Mouse (Mus musculus) ES-Bruce4 (cell line): ENCODE measurements around the gene Lama4. TPM values are rescaled to one million over a fixed set of nuclear protein-coding genes. Genes with fewer than 3 reads are reported as not detected.

Experiments
- H3K27ac ChIP-seq: 2 replicates; pipeline ENCODE4 v1.5.1; 2012; ENCODE audit warnings: low read length, inconsistent platforms; ENCODE audit not compliant: insufficient read depth
- H3K27me3 ChIP-seq: 2 replicates; pipeline ENCODE4 v1.6.1; 2012; ENCODE audit warnings: mild to moderate bottlenecking, low read length, inconsistent platforms; ENCODE audit not compliant: control insufficient read depth, poor library complexity, insufficient read depth, severe bottlenecking
- H3K36me3 ChIP-seq: 2 replicates; pipeline ENCODE4 v1.6.1; 2012; ENCODE audit warnings: inconsistent platforms, mild to moderate bottlenecking, low read length, moderate library complexity; ENCODE audit not compliant: control insufficient read depth, poor library complexity, insufficient read depth, severe bottlenecking
- H3K4me1 ChIP-seq: one replicate; pipeline ENCODE4 v1.8.1; 2011; ENCODE audit warnings: low read length; ENCODE audit not compliant: control insufficient read depth, insufficient read depth
- H3K4me3 ChIP-seq: 2 replicates; pipeline ENCODE4 v1.5.1; 2011; ENCODE audit warnings: low read depth, mild to moderate bottlenecking, low read length
- H3K9ac ChIP-seq: 2 replicates; pipeline ENCODE4 v1.6.1; 2012; ENCODE audit warnings: low read depth, mild to moderate bottlenecking, inconsistent platforms; ENCODE audit not compliant: poor library complexity, severe bottlenecking
- H3K9me3 ChIP-seq: replicated peaks from 2 replicates; pipeline ENCODE4 v1.6.1; 2012; ENCODE audit warnings: mild to moderate bottlenecking, low read length, inconsistent platforms; ENCODE audit not compliant: control insufficient read depth, poor library complexity, insufficient read depth, severe bottlenecking
- CTCF ChIP-seq: IDR thresholded peaks from one replicate; pipeline ENCODE4 v1.8.1; 2011; ENCODE audit warnings: low read depth, low read length
- EP300 ChIP-seq: IDR thresholded peaks from 2 replicates; pipeline ENCODE4 v1.6.1; 2011; ENCODE audit warnings: low read depth, low read length; ENCODE audit not compliant: insufficient read depth
- POLR2A ChIP-seq: IDR thresholded peaks from one replicate; pipeline ENCODE4 v1.8.1; 2011; ENCODE audit warnings: low read length; ENCODE audit not compliant: insufficient read depth
- polyA plus RNA-seq: library from polyadenylated mRNA; stranded (reverse); fragments of >200 nt; gene quantifications from 2 replicates; pipeline ENCODE4 v1.2.4, GENCODE M21; 2011; ENCODE audit warnings: low read depth; ENCODE audit not compliant: missing spikeins, insufficient read depth, insufficient read length

Gene Lama4
- polyA plus RNA-seq, 1 experiment = 1.7 TPM

- no peak overlapping the region for H3K9ac ChIP-seq
- no peaks in the 10 kb centered on the region for H3K36me3 ChIP-seq
- no peaks in the 10 kb centered on the region for H3K9me3 ChIP-seq
- no peak overlapping the region for H3K27ac ChIP-seq
- TF ChIP-seq EP300 (no peak), POLR2A (no peak), CTCF (no peak)
- H3K4me1 ChIP-seq = no peaks in the 10 kb centered on the region
- no peaks in the 10 kb centered on the region for H3K27me3 ChIP-seq
- no peak overlapping the region for H3K4me3 ChIP-seq
Measured at GRCm38 (mm10) chr10:38986053-38986452, 20.7 kb downstream of the Lama4 start.

- Histone ChIP-seq H3K9ac (no peak overlapping the region), H3K27ac (no peak overlapping the region), H3K27me3 (no peaks in the 10 kb centered on the region), H3K4me1 (no peaks in the 10 kb centered on the region), H3K36me3 (no peaks in the 10 kb centered on the region), H3K9me3 (no peaks in the 10 kb centered on the region), H3K4me3 (no peak overlapping the region)
- TF ChIP-seq POLR2A (no peak), EP300 (no peak), CTCF (no peak)
Measured at GRCm38 (mm10) chr10:38992827-38993226, 27.5 kb downstream of the Lama4 start.

- no peak overlapping the region for H3K4me3 ChIP-seq
- H3K9me3 ChIP-seq = no peaks in the 10 kb centered on the region
- TF ChIP-seq CTCF (no peak), EP300 (no peak), POLR2A (no peak)
Measured at GRCm38 (mm10) chr10:38993632-38994424, 28.5 kb downstream of the Lama4 start.

GRCm38 (mm10) chr10:38994719-38995450 lies 29.6 kb downstream of the Lama4 start:
- H3K4me1 ChIP-seq = no peaks in the 10 kb centered on the region
- H3K27ac ChIP-seq = no peak overlapping the region
- H3K9me3 ChIP-seq = no peaks in the 10 kb centered on the region
- no peak overlapping the region for H3K4me3 ChIP-seq
- TF ChIP-seq CTCF (no peak), POLR2A (no peak), EP300 (no peak)
- no peak overlapping the region for H3K9ac ChIP-seq
- no peaks in the 10 kb centered on the region for H3K27me3 ChIP-seq
- no peaks in the 10 kb centered on the region for H3K36me3 ChIP-seq

More at GRCm38 (mm10) chr10:38993632-38994424, 28.5 kb downstream of the Lama4 start:
- Histone ChIP-seq H3K9ac (no peak overlapping the region), H3K27ac (no peak overlapping the region), H3K27me3 (no peaks in the 10 kb centered on the region), H3K36me3 (no peaks in the 10 kb centered on the region), H3K4me1 (no peaks in the 10 kb centered on the region)

- Histone ChIP-seq H3K4me3 (no peak overlapping the region), H3K36me3 (no peaks in the 10 kb centered on the region), H3K4me1 (no peaks in the 10 kb centered on the region), H3K9me3 (no peaks in the 10 kb centered on the region), H3K27me3 (no peaks in the 10 kb centered on the region), H3K9ac (no peak overlapping the region), H3K27ac (no peak overlapping the region)
- TF ChIP-seq EP300 (no peak), POLR2A (no peak), CTCF (no peak)
Measured at GRCm38 (mm10) chr10:38995896-38996295, 30.6 kb downstream of the Lama4 start.

GRCm38 (mm10) chr10:39000951-39001350 lies 35.6 kb downstream of the Lama4 start:
- TF ChIP-seq EP300 = no peak
- TF ChIP-seq CTCF = no peak
- no peak for TF ChIP-seq POLR2A
- no peaks in the 10 kb centered on the region for H3K9me3 ChIP-seq
- no peaks in the 10 kb centered on the region for H3K36me3 ChIP-seq
- no peak overlapping the region for H3K4me3 ChIP-seq
- H3K4me1 ChIP-seq = no peaks in the 10 kb centered on the region
- no peak overlapping the region for H3K27ac ChIP-seq
- no peak overlapping the region for H3K9ac ChIP-seq
- no peaks in the 10 kb centered on the region for H3K27me3 ChIP-seq
